Mouse (Mus musculus): Measurements from ENCODE around the gene Nrn1.

The Nrn1 gene

GRCm38 (mm10) chr13:36734731-36735571 lies at the start of gene Nrn1:
TSS of gene Nrn1 (minus strand) at chr13:36735131.
- DNase-seq: peak; percentile 50

- DNase-seq: peak; percentile 4
These were observed 44.7 kb upstream of the Nrn1 start for GRCm38 (mm10) chr13:36779626-36780025.

- DNase-seq: no peak
These were observed 31.9 kb upstream of the Nrn1 start for GRCm38 (mm10) chr13:36766801-36767200.

- DNase-seq: no peak
These were observed 16.9 kb upstream of the Nrn1 start for GRCm38 (mm10) chr13:36751861-36752260.

GRCm38 (mm10) chr13:36750056-36750455 lies 15.1 kb upstream of the Nrn1 start:
- DNase-seq: no peak

GRCm38 (mm10) chr13:36736619-36736996 lies 1.7 kb upstream of the Nrn1 start:
- peak; percentile 62 for DNase-seq

- peak; percentile 92 for DNase-seq
These were observed 1.1 kb upstream of the Nrn1 start for GRCm38 (mm10) chr13:36735901-36736618.

- peak; percentile 63 for DNase-seq
These were observed 791 bp downstream of the Nrn1 start for GRCm38 (mm10) chr13:36733989-36734690.

GRCm38 (mm10) chr13:36733566-36733965 lies 1.4 kb downstream of the Nrn1 start:
- DNase-seq: peak; percentile 63

GRCm38 (mm10) chr13:36732891-36733490 lies 1.9 kb downstream of the Nrn1 start:
- peak; percentile 22 for DNase-seq

GRCm38 (mm10) chr13:36731931-36732461 lies 2.9 kb downstream of the Nrn1 start:
- peak; percentile 62 for DNase-seq

GRCm38 (mm10) chr13:36731016-36731930 lies 3.7 kb downstream of the Nrn1 start:
- DNase-seq: peak; percentile 72

- peak; percentile 3 for DNase-seq
These were observed 4.6 kb downstream of the Nrn1 start for GRCm38 (mm10) chr13:36730341-36730761.

- DNase-seq: peak; percentile 17
These were observed 5.1 kb downstream of the Nrn1 start for GRCm38 (mm10) chr13:36729731-36730340.

- DNase-seq: no peak
These were observed 6.4 kb downstream of the Nrn1 start for GRCm38 (mm10) chr13:36728509-36728908.

- DNase-seq: peak; percentile 33
These were observed 7.0 kb downstream of the Nrn1 start for GRCm38 (mm10) chr13:36727779-36728470.

- peak; percentile 88 for DNase-seq
These were observed 7.8 kb downstream of the Nrn1 start for GRCm38 (mm10) chr13:36726951-36727778.

GRCm38 (mm10) chr13:36726551-36726950 lies 8.4 kb downstream of the Nrn1 start:
- peak; percentile 61 for DNase-seq

- DNase-seq: peak; percentile 34
These were observed 9.1 kb downstream of the Nrn1 start for GRCm38 (mm10) chr13:36725881-36726280.
